In genomic region chr1:178626961-178627381, GRCm38 (mm10) we compare ENCODE assay signal across 14 mouse cellular contexts.
DNase-seq lines count a peak whose midpoint lies in the region; ATAC-seq and TF ChIP-seq lines count a peak whose summit lies in the region.
"Had no signal": no experiment of that assay in that cellular context is flagged by ENCODE, and none has a peak within 500 bp of the region (broad histone marks: within the 10 kb centered on the region; RNA-seq: fewer than 3 reads in every experiment).

No protein-coding gene starts in this region.

- TF ChIP-seq CTCF in intestine, postnatal 0 days (IDR thresholded peaks at IDR 0.05; ENCODE audit: low read depth): no peak
- no peak for TF ChIP-seq CTCF in lung, postnatal 0 days (IDR thresholded peaks at IDR 0.05)
- TF ChIP-seq CTCF in lung, adult 2 months (IDR thresholded peaks at IDR 0.05; ENCODE audit: insufficient read depth, low read length): no peak

- no peak for ATAC-seq in intestine, embryonic 14.5 days (replicated peaks; ENCODE audit: low FRiP score, low TSS enrichment, low read depth)
- no peak for ATAC-seq in intestine, postnatal 0 days
- ATAC-seq in lung, postnatal 0 days: peak; percentile 46
- peak; percentile 72 for ATAC-seq in hindbrain, embryonic 16.5 days

- no peaks in the 10 kb centered on the region for H3K9me3 ChIP-seq in intestine, embryonic 14.5 days (ENCODE audit: control insufficient read depth, low read length)
- no peaks in the 10 kb centered on the region for H3K9me3 ChIP-seq in intestine, postnatal 0 days (ENCODE audit: control insufficient read depth)
- no peaks in the 10 kb centered on the region for H3K9me3 ChIP-seq in lung, postnatal 0 days (ENCODE audit: low read length)
- no peaks in the 10 kb centered on the region for H3K9me3 ChIP-seq in hindbrain, embryonic 16.5 days (ENCODE audit: control insufficient read depth, low read length)
- H3K9me3 ChIP-seq: liver, embryonic 13.5 days had no signal

- no peak overlapping the region for H3K4me3 ChIP-seq in intestine, embryonic 14.5 days (ENCODE audit: low read depth, low read length)
- no peak overlapping the region for H3K4me3 ChIP-seq in intestine, postnatal 0 days (ENCODE audit: low read depth, low read length)
- no peak overlapping the region for H3K4me3 ChIP-seq in lung, postnatal 0 days (ENCODE audit: low read depth, low read length)
- no peak overlapping the region for H3K4me3 ChIP-seq in lung, adult 2 months (replicated peaks; ENCODE audit: extremely low read depth, low read depth, low read length)
- H3K4me3 ChIP-seq in hindbrain, embryonic 16.5 days (ENCODE audit: low read length): no peak overlapping the region
- H3K4me3 ChIP-seq: liver, embryonic 13.5 days; myocyte had no signal

- TF ChIP-seq EP300 in lung, postnatal 0 days (IDR thresholded peaks at IDR 0.05): no peak

- no peak overlapping the region for H3K9ac ChIP-seq in intestine, embryonic 14.5 days (ENCODE audit: low read length)
- no peak overlapping the region for H3K9ac ChIP-seq in intestine, postnatal 0 days (ENCODE audit: low read depth, low read length)
- no peak overlapping the region for H3K9ac ChIP-seq in lung, postnatal 0 days (replicated peaks; ENCODE audit: low read depth)
- H3K9ac ChIP-seq in hindbrain, embryonic 16.5 days (ENCODE audit: low read depth, low read length): no peak overlapping the region
- H3K9ac ChIP-seq: liver, embryonic 13.5 days had no signal

- 42% methylated on average over 6 of the region's 6 CpGs for WGBS in intestine, embryonic 14.5 days
- 62% methylated on average over 6 of the region's 6 CpGs for WGBS in intestine, postnatal 0 days
- WGBS in lung, postnatal 0 days: 24% methylated on average over 6 of the region's 6 CpGs
- WGBS in lung, adult 2 months: 33% methylated on average over 6 of the region's 6 CpGs
- WGBS in hindbrain, embryonic 16.5 days: 32% methylated on average over 6 of the region's 6 CpGs

- H3K4me1 ChIP-seq in intestine, embryonic 14.5 days (replicated peaks; ENCODE audit: control insufficient read depth, insufficient read depth, low read length): peaks cover 8% of the 10 kb centered on the region; the same call in 1 of the 2 replicates
- 0 out of 2 replicates have a peak, but pooled peaks cover 3% of the 10 kb centered on the region for H3K4me1 ChIP-seq in intestine, postnatal 0 days (replicated peaks; ENCODE audit: control insufficient read depth, insufficient read depth, low read length)
- H3K4me1 ChIP-seq in lung, postnatal 0 days (ENCODE audit: insufficient read depth, low read depth, low read length): no peaks in the 10 kb centered on the region
- no peaks in the 10 kb centered on the region; the same call in 1 of the 2 replicates for H3K4me1 ChIP-seq in lung, adult 2 months (ENCODE audit: control insufficient read depth, insufficient read depth, low read length)
- H3K4me1 ChIP-seq in hindbrain, embryonic 16.5 days (ENCODE audit: control insufficient read depth, insufficient read depth, low read depth, low read length): peaks cover 6% of the 10 kb centered on the region

- no peaks in the 10 kb centered on the region for H3K36me3 ChIP-seq in intestine, embryonic 14.5 days (ENCODE audit: control insufficient read depth, insufficient read depth, low read length)
- no peaks in the 10 kb centered on the region for H3K36me3 ChIP-seq in intestine, postnatal 0 days (ENCODE audit: control insufficient read depth, insufficient read depth)
- H3K36me3 ChIP-seq in lung, postnatal 0 days (ENCODE audit: insufficient read depth, low read length): no peaks in the 10 kb centered on the region
- H3K36me3 ChIP-seq in hindbrain, embryonic 16.5 days (ENCODE audit: control insufficient read depth, insufficient read depth, low read length): no peaks in the 10 kb centered on the region
- H3K36me3 ChIP-seq: liver, embryonic 13.5 days had no signal

- TF ChIP-seq POLR2A in lung, adult 2 months (IDR thresholded peaks at IDR 0.05; ENCODE audit: borderline replicate concordance, extremely low read depth, low read depth, low read length): no peak

- peak overlapping the region; percentile 8; the same call in 1 of the 2 replicates for H3K27ac ChIP-seq in intestine, embryonic 14.5 days (ENCODE audit: low read depth)
- H3K27ac ChIP-seq in intestine, postnatal 0 days (ENCODE audit: low read depth, low read length): no peak overlapping the region
- no peak overlapping the region for H3K27ac ChIP-seq in lung, postnatal 0 days (ENCODE audit: low read length)
- peak overlapping the region; percentile 52 for H3K27ac ChIP-seq in hindbrain, embryonic 16.5 days (ENCODE audit: low read depth, low read length)
- H3K27ac ChIP-seq: liver, embryonic 13.5 days had no signal

- H3K27me3 ChIP-seq in intestine, embryonic 14.5 days (replicated peaks; ENCODE audit: control insufficient read depth, insufficient read depth, low read length): no peaks in the 10 kb centered on the region
- H3K27me3 ChIP-seq in intestine, postnatal 0 days (replicated peaks; ENCODE audit: control insufficient read depth, insufficient read depth, low read length): no peaks in the 10 kb centered on the region
- H3K27me3 ChIP-seq in lung, postnatal 0 days (replicated peaks; ENCODE audit: insufficient read depth, low read length): no peaks in the 10 kb centered on the region
- no peaks in the 10 kb centered on the region for H3K27me3 ChIP-seq in hindbrain, embryonic 16.5 days (replicated peaks; ENCODE audit: control insufficient read depth, insufficient read depth, low read length)
- H3K27me3 ChIP-seq: CH12.LX; liver, embryonic 13.5 days had no signal

- H3K4me2 ChIP-seq in intestine, embryonic 14.5 days (ENCODE audit: low read length): no peak overlapping the region
- no peak overlapping the region for H3K4me2 ChIP-seq in intestine, postnatal 0 days (replicated peaks; ENCODE audit: low read depth)
- H3K4me2 ChIP-seq in lung, postnatal 0 days (replicated peaks; ENCODE audit: low read depth, low read length): no peak overlapping the region
- no peak overlapping the region for H3K4me2 ChIP-seq in hindbrain, embryonic 16.5 days (ENCODE audit: low read length)
- H3K4me2 ChIP-seq: liver, embryonic 13.5 days had no signal

- no peak for DNase-seq in intestine, embryonic 14.5 days (ENCODE audit: low spot score)
- DNase-seq in lung, postnatal 0 days (ENCODE audit: low spot score): peak; percentile 15
- DNase-seq in lung, adult 2 months: no peak
- peak; percentile 6 for DNase-seq in retina, postnatal 7 days (ENCODE audit: low read depth, low spot score)
- DNase-seq in adrenal gland, postnatal 4 days (ENCODE audit: low spot score in 2 of 2): no peak
- DNase-seq: adrenal gland, postnatal 25 days; cerebellum, adult 9-10 months; kidney, adult 2 months; liver, embryonic 13.5 days; thymus, postnatal 4 days had no signal

Comparison
In these comparisons a context has a peak if more than half of its experiments do, and no peak if none do; other contexts are left out.
1. DNase-seq: peak in lung, postnatal 0 days (single experiment) and retina, postnatal 7 days (single experiment); none in intestine, embryonic 14.5 days (single experiment), lung, adult 2 months (single experiment) and adrenal gland, postnatal 4 days (0 of 2).
2. H3K27ac ChIP-seq: peak in intestine, embryonic 14.5 days (single experiment) and hindbrain, embryonic 16.5 days (single experiment); none in intestine, postnatal 0 days (single experiment) and lung, postnatal 0 days (single experiment).
3. ATAC-seq: peak in lung, postnatal 0 days (single experiment) and hindbrain, embryonic 16.5 days (single experiment); none in intestine, embryonic 14.5 days (single experiment) and intestine, postnatal 0 days (single experiment).